Mouse (Mus musculus) lung, postnatal 36 days (tissue): ENCODE data around the gene Lyar.

ENCODE experiments used
- DNase-seq: peaks from one replicate; pipeline ENCODE4 v3.0.0; 2022; ENCODE audit warnings: mixed read lengths

The Lyar gene

GRCm38 (mm10) chr5:38256551-38256950, 36.3 kb downstream of the Lyar start:
- no peak for DNase-seq

GRCm38 (mm10) chr5:38258034-38258772, 37.9 kb downstream of the Lyar start:
- no peak for DNase-seq

GRCm38 (mm10) chr5:38258773-38259146, 38.5 kb downstream of the Lyar start:
- DNase-seq: no peak

- peak; percentile 1 for DNase-seq
Measured at GRCm38 (mm10) chr5:38259455-38260106, 39.3 kb downstream of the Lyar start.

GRCm38 (mm10) chr5:38260107-38260682, 39.9 kb downstream of the Lyar start, which contains the start of gene Tmem128:
TSS of gene Tmem128 (plus strand) at chr5:38260185.
- DNase-seq: peak; percentile 60

GRCm38 (mm10) chr5:38270942-38271341, 50.7 kb downstream of the Lyar start:
- DNase-seq: no peak

GRCm38 (mm10) chr5:38273831-38274230, 53.6 kb downstream of the Lyar start:
- DNase-seq: no peak

GRCm38 (mm10) chr5:38275771-38276170, 55.5 kb downstream of the Lyar start, which contains the start of gene Otop1:
TSS of gene Otop1 (plus strand) at chr5:38275972.
- no peak for DNase-seq

- DNase-seq: no peak
Measured at GRCm38 (mm10) chr5:38276451-38276850, 56.2 kb downstream of the Lyar start.

GRCm38 (mm10) chr5:38277098-38277866, 57.0 kb downstream of the Lyar start:
- DNase-seq: no peak

GRCm38 (mm10) chr5:38277936-38278600, 57.8 kb downstream of the Lyar start:
- DNase-seq: no peak

- no peak for DNase-seq
Measured at GRCm38 (mm10) chr5:38280075-38280474, 59.8 kb downstream of the Lyar start.
